11 mouse cellular contexts compared by ENCODE assay signal in genomic region chr2:38379546-38379870, GRCm38 (mm10). TPM values are rescaled to one million over a fixed set of nuclear protein-coding genes. Genes with fewer than 3 reads are reported as not detected.
DNase-seq lines count a peak whose midpoint lies in the region; ATAC-seq and TF ChIP-seq lines count a peak whose summit lies in the region.
"Had no signal": no experiment of that assay in that cellular context is flagged by ENCODE, and none has a peak within 500 bp of the region (broad histone marks: within the 10 kb centered on the region; RNA-seq: fewer than 3 reads in every experiment).

No protein-coding gene starts in this region.

- H3K4me3 ChIP-seq in cerebellum, adult 2 months (replicated peaks; ENCODE audit: insufficient read depth, low read depth, low read length) = peak overlapping the region; percentile 77
- peak overlapping the region; percentile 45 for H3K4me3 ChIP-seq in left cerebral cortex, adult 2 months
- 0 out of 2 replicates have a peak overlapping the region, but pooled peaks have one; percentile 12 for H3K4me3 ChIP-seq in limb, embryonic 11.5 days (ENCODE audit: low read depth, low read length)
- H3K4me3 ChIP-seq in neural tube, embryonic 15.5 days (replicated peaks) = peak overlapping the region; percentile 8; the same call in 1 of the 2 replicates
- H3K4me3 ChIP-seq: stomach, embryonic 15.5 days had no signal

- no peak overlapping the region for H3K4me2 ChIP-seq in limb, embryonic 11.5 days (ENCODE audit: low read depth, severe bottlenecking)
- peak overlapping the region; percentile 50 for H3K4me2 ChIP-seq in neural tube, embryonic 15.5 days

- no peaks in the 10 kb centered on the region for H3K27me3 ChIP-seq in cerebellum, adult 2 months (ENCODE audit: control insufficient read depth, insufficient read depth, low read length)
- peaks cover 19% of the 10 kb centered on the region for H3K27me3 ChIP-seq in limb, embryonic 11.5 days (ENCODE audit: control insufficient read depth, insufficient read depth, low read length)
- peaks cover 50% of the 10 kb centered on the region for H3K27me3 ChIP-seq in neural tube, embryonic 15.5 days (replicated peaks)

- WGBS in cerebellum, adult 2 months = 4% methylated on average over 4 of the region's 4 CpGs
- 8% methylated on average over 4 of the region's 4 CpGs for WGBS in limb, embryonic 11.5 days
- 14% methylated on average over 4 of the region's 4 CpGs for WGBS in neural tube, embryonic 15.5 days

- TF ChIP-seq CTCF in cerebellum, adult 2 months (IDR thresholded peaks at IDR 0.05; ENCODE audit: borderline replicate concordance, insufficient read depth, low read depth, low read length) = no peak
- no peak for TF ChIP-seq CTCF in left cerebral cortex, adult 2 months (IDR thresholded peaks at IDR 0.05)

- DNase-seq in cerebellum, adult 2 months = peak in 1 of 2 experiments; percentile 85
- no peak for DNase-seq in cerebellum, postnatal 4 days (ENCODE audit: low spot score in 2 of 2)
- no peak for DNase-seq in left cerebral cortex, adult 2 months (ENCODE audit: extremely low spot score in 1 of 2, low spot score in 2 of 2)
- no peak for DNase-seq in left cerebral cortex, adult 8-10 months (ENCODE audit: low spot score in 2 of 2)
- DNase-seq in limb, embryonic 11.5 days (ENCODE audit: low spot score) = no peak
- DNase-seq in urinary bladder, postnatal 4 days (ENCODE audit: low spot score in 2 of 2) = no peak
- DNase-seq: left cerebral cortex, postnatal 4 days had no signal

- intact Hi-C loops in left cerebral cortex, adult 2 months (cut with DNase I) = loop anchor here (5.0 kb wide), 1 partner anchor 562 kb away; no protein-coding TSS in a partner anchor

- no peaks in the 10 kb centered on the region for H3K36me3 ChIP-seq in limb, embryonic 11.5 days (ENCODE audit: control insufficient read depth, insufficient read depth, low read length)
- no peaks in the 10 kb centered on the region for H3K36me3 ChIP-seq in neural tube, embryonic 15.5 days
- H3K36me3 ChIP-seq: stomach, embryonic 15.5 days had no signal

- TF ChIP-seq POLR2A in cerebellum, adult 2 months (IDR thresholded peaks at IDR 0.05; ENCODE audit: borderline replicate concordance, insufficient read depth, low read length) = peak; percentile 35; the same call in 1 of the 2 replicates

- no peak for ATAC-seq in limb, embryonic 11.5 days (ENCODE audit: insufficient number of reproducible peaks, low FRiP score, low TSS enrichment, low read depth)
- no peak for ATAC-seq in neural tube, embryonic 15.5 days (ENCODE audit: low FRiP score)
- ATAC-seq in monocyte, adult 5-6 weeks (replicated peaks; ENCODE audit: insufficient number of reproducible peaks, low FRiP score, low TSS enrichment, poor library complexity, severe bottlenecking) = no peak

- no peaks in the 10 kb centered on the region for H3K9me3 ChIP-seq in limb, embryonic 11.5 days (ENCODE audit: control insufficient read depth, low read length)
- no peaks in the 10 kb centered on the region for H3K9me3 ChIP-seq in neural tube, embryonic 15.5 days (replicated peaks)
- H3K9me3 ChIP-seq: stomach, embryonic 15.5 days had no signal

- peak overlapping the region; percentile 97 for H3K27ac ChIP-seq in cerebellum, adult 2 months (ENCODE audit: insufficient read depth, low read length)
- peak overlapping the region; percentile 54; the same call in 1 of the 2 replicates for H3K27ac ChIP-seq in left cerebral cortex, adult 2 months
- no peak overlapping the region for H3K27ac ChIP-seq in limb, embryonic 11.5 days (replicated peaks; ENCODE audit: low read depth, low read length)
- no peak overlapping the region for H3K27ac ChIP-seq in neural tube, embryonic 15.5 days (replicated peaks)
- H3K27ac ChIP-seq: stomach, embryonic 15.5 days had no signal

- H3K4me1 ChIP-seq in cerebellum, adult 2 months (ENCODE audit: control insufficient read depth, insufficient read depth, low read length) = peaks cover 10% of the 10 kb centered on the region; the same call in 1 of the 2 replicates
- H3K4me1 ChIP-seq in limb, embryonic 11.5 days (ENCODE audit: control insufficient read depth, insufficient read depth, low read length) = peaks cover 13% of the 10 kb centered on the region
- peaks cover 11% of the 10 kb centered on the region for H3K4me1 ChIP-seq in neural tube, embryonic 15.5 days

- H3K9ac ChIP-seq in limb, embryonic 11.5 days (ENCODE audit: low read length) = no peak overlapping the region
- H3K9ac ChIP-seq in neural tube, embryonic 15.5 days (replicated peaks) = no peak overlapping the region
- H3K9ac ChIP-seq: stomach, embryonic 15.5 days had no signal

RNA-seq across cellular contexts. Expression of gene Lhx2, which starts 40.4 kb away (rescaled TPM):
- polyA plus RNA-seq in cerebellum, adult 2 months (2012; rRNA removed) = 1.9 and 3.5 TPM in 2 replicates
- total RNA-seq in left cerebral cortex, adult 2 months (2021) = 10 to 100 TPM; 83.9 to 88.2 TPM
- total RNA-seq in left cerebral cortex, adult 8-10 months (2022) = 10 to 100 TPM; 55.7 to 61.8 (median 58.4) TPM
- 29.0 and 31.2 TPM in 2 replicates for polyA plus RNA-seq in limb, embryonic 11.5 days (2014; fragmentation: Nextera tagmentation; extraction: Ambion mirVana)
- polyA plus RNA-seq in neural tube, embryonic 15.5 days (2015; fragmentation: Nextera tagmentation; extraction: Ambion mirVana) = 1.6 and 3.0 TPM in 2 replicates
- total RNA-seq in monocyte, adult 5-6 weeks (2017) = not detected in 3 replicates
- total RNA-seq: neutrophil, adult 5-6 weeks had no signal

Comparison
In these comparisons a context has a peak if more than half of its experiments do, and no peak if none do; other contexts are left out.
1. H3K27ac ChIP-seq: peak in cerebellum, adult 2 months (single experiment) and left cerebral cortex, adult 2 months (single experiment); none in limb, embryonic 11.5 days (single experiment) and neural tube, embryonic 15.5 days (single experiment).
2. H3K4me3 ChIP-seq: peak in every context shown above with its lines; median percentile 77 in cerebellum, adult 2 months; 45 in left cerebral cortex, adult 2 months; 12 in limb, embryonic 11.5 days; 8 in neural tube, embryonic 15.5 days.
3. RNA of gene Lhx2, which starts 40.4 kb away (total RNA-seq): 83.9 to 88.2 TPM in left cerebral cortex, adult 2 months and 55.7 to 61.8 TPM in left cerebral cortex, adult 8-10 months; not detected in monocyte, adult 5-6 weeks; every median in the first group is over 10 times any median in the second.